Mouse (Mus musculus) forebrain, embryonic 10.5 days (tissue): ENCODE data around the gene Ccdc7b. TPM values are rescaled to one million over a fixed set of nuclear protein-coding genes. Genes with fewer than 3 reads are reported as not detected.
"Not testable (repeated sequence)": the region's sequence is repeated elsewhere in the genome, so short reads cannot be mapped to it uniquely, and the experiment has no call there.

Experiments
- DNase-seq: peaks from one replicate; pipeline ENCODE4 v3.0.0-alpha.2; 2017; ENCODE audit warnings: low spot score; ENCODE audit errors: extremely low spot score
- H3K27ac ChIP-seq: fragments of 300-500 bp; sonication (generic); 2 replicates; pipeline ENCODE4 v1.5.1; 2016; ENCODE audit warnings: mild to moderate bottlenecking
- H3K27me3 ChIP-seq: fragments of 300-500 bp; sonication (generic); 2 replicates; pipeline ENCODE4 v1.6.1; 2016; ENCODE audit warnings: mild to moderate bottlenecking; ENCODE audit not compliant: poor library complexity, severe bottlenecking
- H3K36me3 ChIP-seq: fragments of 300-500 bp; sonication (generic); replicated peaks from 2 replicates; pipeline ENCODE4 v1.6.1; 2016; ENCODE audit warnings: mild to moderate bottlenecking, moderate library complexity
- H3K4me1 ChIP-seq: fragments of 300-500 bp; sonication (generic); 2 replicates; pipeline ENCODE4 v1.6.1; 2016
- H3K4me3 ChIP-seq: fragments of 300-500 bp; sonication (generic); 2 replicates; pipeline ENCODE4 v1.5.1; 2016; ENCODE audit warnings: mild to moderate bottlenecking, moderate library complexity
- H3K9me3 ChIP-seq: fragments of 300-500 bp; sonication (generic); 2 replicates; pipeline ENCODE4 v1.6.1; 2016; ENCODE audit warnings: mild to moderate bottlenecking, moderate library complexity
- WGBS: fragments of 180-500 bp; shearing (Covaris S2); methylation state at CpG from one replicate; pipeline ENCODE4 v1.1.7; 2016; 5-methylcytosine and 5-hydroxymethylcytosine counted together
- polyA plus RNA-seq: library from polyadenylated mRNA; unstranded; fragments of >200 nt; fragmentation: Nextera tagmentation; extraction: Ambion mirVana; gene quantifications from 2 replicates; pipeline ENCODE4 v1.2.1, GENCODE M21; 2016

The Ccdc7b gene
- not detected in 2 replicates for polyA plus RNA-seq

DNA sequence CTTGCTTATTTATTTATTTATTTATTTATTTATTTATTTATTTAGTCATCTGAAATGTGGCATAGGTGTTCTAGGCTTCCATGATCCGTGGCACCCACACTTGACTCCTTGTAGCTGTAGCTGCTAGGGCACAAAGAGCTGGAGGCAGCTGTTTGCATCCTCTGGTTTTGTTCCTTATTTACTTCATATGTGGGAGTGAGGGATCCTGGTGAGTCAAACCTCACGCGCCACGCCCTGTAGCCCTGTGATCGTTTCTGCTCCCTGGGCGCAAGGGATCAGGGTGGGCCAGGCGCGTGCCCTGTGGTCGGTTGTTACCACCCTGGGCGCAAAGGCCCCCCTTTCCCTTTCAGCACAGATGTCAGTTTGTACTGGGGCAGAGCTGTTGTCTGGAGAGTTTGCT lies at the start of gene Ccdc7b:
Gene Ccdc7b, plus strand, starts transcription at position 301 of the 400 bp plus-strand sequence.
- not testable (repeated sequence) for H3K4me1 ChIP-seq, H3K27me3 ChIP-seq, H3K36me3 ChIP-seq, H3K9me3 ChIP-seq, DNase-seq, H3K4me3 ChIP-seq, H3K27ac ChIP-seq
- 78% methylated on average over 1 of the region's 10 CpGs for WGBS

DNA sequence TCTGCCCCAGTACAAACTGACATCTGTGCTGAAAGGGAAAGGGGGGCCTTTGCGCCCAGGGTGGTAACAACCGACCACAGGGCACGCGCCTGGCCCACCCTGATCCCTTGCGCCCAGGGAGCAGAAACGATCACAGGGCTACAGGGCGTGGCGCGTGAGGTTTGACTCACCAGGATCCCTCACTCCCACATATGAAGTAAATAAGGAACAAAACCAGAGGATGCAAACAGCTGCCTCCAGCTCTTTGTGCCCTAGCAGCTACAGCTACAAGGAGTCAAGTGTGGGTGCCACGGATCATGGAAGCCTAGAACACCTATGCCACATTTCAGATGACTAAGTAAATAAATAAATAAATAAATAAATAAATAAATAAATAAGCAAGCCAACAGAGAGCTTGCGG lies 1.5 kb upstream of the Ccdc7b start, which contains the start of gene Ccdc7a:
Gene Ccdc7a, minus strand, starts transcription at position 101 of the 400 bp plus-strand sequence.
- not testable (repeated sequence) for H3K9me3 ChIP-seq, H3K4me1 ChIP-seq, H3K36me3 ChIP-seq, H3K27me3 ChIP-seq, H3K4me3 ChIP-seq, H3K27ac ChIP-seq, DNase-seq
- 100% methylated on average over 2 of the region's 11 CpGs for WGBS

DNA sequence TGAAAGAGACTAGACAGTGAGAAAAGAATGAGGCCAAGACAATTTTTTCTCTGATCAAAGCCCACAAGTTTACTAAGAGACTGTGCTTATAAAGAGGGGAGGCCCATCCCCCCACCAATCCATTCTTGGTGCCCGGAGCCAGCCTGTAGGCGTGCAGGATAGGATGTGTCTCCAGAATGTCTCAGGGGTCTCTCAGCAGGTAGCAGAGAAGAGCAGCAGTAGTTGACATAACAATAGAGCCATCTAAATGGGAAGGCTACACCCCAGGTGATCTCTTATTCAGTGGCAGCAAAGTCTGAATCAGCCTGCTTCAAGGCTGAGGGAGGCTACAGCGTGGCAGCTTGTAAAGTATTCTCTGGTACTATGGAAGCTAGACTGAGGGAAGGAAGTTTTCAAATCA lies 48.8 kb downstream of the Ccdc7b start:
- H3K4me1 ChIP-seq, H3K36me3 ChIP-seq, H3K27ac ChIP-seq, H3K9me3 ChIP-seq, DNase-seq, H3K27me3 ChIP-seq, H3K4me3 ChIP-seq: not testable (repeated sequence)
- WGBS, result 51% methylated on average over 3 of the region's 3 CpGs

DNA sequence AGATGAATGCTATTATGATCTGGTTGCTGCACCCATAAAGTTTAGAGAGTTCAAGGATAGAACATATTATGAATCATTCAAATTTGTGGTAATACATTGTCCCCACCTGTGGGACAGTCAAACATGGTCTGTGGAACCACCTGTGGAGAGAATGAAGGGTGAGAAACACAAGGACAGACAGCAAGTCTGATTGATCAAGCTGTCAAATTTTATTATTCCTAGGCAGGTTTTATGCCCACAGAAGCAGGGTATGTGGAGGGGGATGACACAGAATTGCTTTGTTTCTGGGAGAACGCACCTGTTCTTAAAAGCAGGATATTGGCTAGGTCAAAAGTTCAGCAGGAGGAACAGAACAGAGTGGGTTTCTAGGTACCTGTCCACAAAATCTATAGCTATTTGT lies 64.6 kb downstream of the Ccdc7b start, which contains the start of gene Gm10999:
Gene Gm10999, minus strand, starts transcription at position 101 of the 400 bp plus-strand sequence.
- DNase-seq, result no peak
- 83% methylated on average over 1 of the region's 1 CpGs for WGBS

DNA sequence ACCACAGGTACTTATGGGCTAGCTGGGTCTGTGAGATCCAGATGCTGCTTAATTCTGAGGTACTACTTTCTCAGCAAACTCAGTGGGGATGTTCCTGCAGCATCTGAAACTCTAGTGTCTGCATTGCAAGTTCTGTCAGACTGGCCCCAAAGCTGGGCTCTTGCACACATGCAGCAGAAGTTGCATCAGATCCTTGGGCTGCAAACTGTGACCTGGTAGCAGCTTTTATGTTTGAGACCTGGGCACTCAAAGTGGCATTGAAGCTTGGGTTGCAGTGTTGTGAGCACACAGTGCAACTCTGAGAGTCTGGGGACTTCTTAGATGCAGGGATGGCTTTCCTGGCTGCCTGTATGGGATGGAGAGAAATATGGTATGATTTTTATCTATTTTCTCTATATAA lies 66.5 kb downstream of the Ccdc7b start:
- H3K4me1 ChIP-seq, result no peaks in the 10 kb centered on the region
- DNase-seq, result no peak
- no peaks in the 10 kb centered on the region for H3K27me3 ChIP-seq
- H3K27ac ChIP-seq, result no peak overlapping the region
- H3K4me3 ChIP-seq, result no peak overlapping the region
- H3K9me3 ChIP-seq, result no peaks in the 10 kb centered on the region
- no peaks in the 10 kb centered on the region for H3K36me3 ChIP-seq

More for the DNA sequence above, 64.6 kb downstream of the Ccdc7b start, which contains the start of gene Gm10999:
- Histone ChIP-seq H3K4me3 (no peak within 1 kb of the TSS), H3K27ac (no peak within 1 kb of the TSS), H3K4me1 (no peaks in the 10 kb centered on the region), H3K9me3 (no peaks in the 10 kb centered on the region), H3K27me3 (no peaks in the 10 kb centered on the region), H3K36me3 (no peaks in the 10 kb centered on the region)

Other genes with a start within 250 kb of the Ccdc7b start
- gene Ccdc7a, start 1.6 kb upstream of the Ccdc7b start, polyA plus RNA-seq, result not detected in 2 replicates
- not detected in 2 replicates for gene Gm10999, start 64.5 kb downstream of the Ccdc7b start, polyA plus RNA-seq
- 21.1 and 21.5 TPM in 2 replicates for gene 2610044O15Rik8, start 167.3 kb downstream of the Ccdc7b start, polyA plus RNA-seq